Mouse (Mus musculus) hindbrain, embryonic 11.5 days (tissue): ENCODE measurements at regions not wholly inside any gene's neighbourhood (a gene's known extent, or its start where the extent isn't known, plus 50 kb on each side); places are given as distances from the start of the nearest gene placed in this dataset.
"Not testable (repeated sequence)": the region's sequence is repeated elsewhere in the genome, so short reads cannot be mapped to it uniquely, and the experiment has no call there.

Experiments used
- ATAC-seq: fragments of 200-750 bp; cut with Nextera tagmentation; 2 replicates; pipeline ENCODE4 v1.8.0; 2017; ENCODE audit warnings: mild to moderate bottlenecking, moderate TSS enrichment, moderate library complexity; ENCODE audit not compliant: low FRiP score
- DNase-seq: peaks from one replicate; pipeline ENCODE4 v3.0.0-alpha.2; 2015; ENCODE audit warnings: low spot score
- H3K27ac ChIP-seq: fragments of 300-500 bp; sonication (generic); 2 replicates; pipeline ENCODE4 v1.5.1; 2014; ENCODE audit warnings: mild to moderate bottlenecking, low read depth, low read length
- H3K27me3 ChIP-seq: fragments of 300-500 bp; sonication (generic); 2 replicates; pipeline ENCODE4 v1.6.1; 2014; ENCODE audit warnings: mild to moderate bottlenecking, low read length, moderate library complexity, mixed read lengths; ENCODE audit not compliant: control insufficient read depth, insufficient read depth
- H3K36me3 ChIP-seq: fragments of 300-500 bp; sonication (generic); 2 replicates; pipeline ENCODE4 v1.6.1; 2014; ENCODE audit warnings: mild to moderate bottlenecking, low read length, moderate library complexity, mixed read lengths; ENCODE audit not compliant: control insufficient read depth, insufficient read depth
- H3K4me1 ChIP-seq: fragments of 300-500 bp; sonication (generic); replicated peaks from 2 replicates; pipeline ENCODE4 v1.6.1; 2014; ENCODE audit warnings: low read length, mixed read lengths; ENCODE audit not compliant: control insufficient read depth, insufficient read depth
- H3K4me2 ChIP-seq: fragments of 300-500 bp; sonication (generic); replicated peaks from 2 replicates; pipeline ENCODE4 v1.6.1; 2014; ENCODE audit warnings: mild to moderate bottlenecking, low read depth, low read length
- H3K4me3 ChIP-seq: fragments of 300-500 bp; sonication (generic); 2 replicates; pipeline ENCODE4 v1.5.1; 2014; ENCODE audit warnings: low read depth, low read length
- H3K9ac ChIP-seq: fragments of 300-500 bp; sonication (generic); 2 replicates; pipeline ENCODE4 v1.6.1; 2014; ENCODE audit warnings: low read depth, low read length
- H3K9me3 ChIP-seq: fragments of 300-500 bp; sonication (generic); 2 replicates; pipeline ENCODE4 v1.6.1; 2016; ENCODE audit warnings: low read length; ENCODE audit not compliant: control insufficient read depth
- WGBS: fragments of 180-500 bp; shearing (Covaris S2); extraction: QIAGEN DNeasy Blood & Tissue Kit; methylation state at CpG from one replicate; pipeline ENCODE4 v1.1.7; 2014; 5-methylcytosine and 5-hydroxymethylcytosine counted together

- Histone ChIP-seq H3K27ac (no peak overlapping the region), H3K4me3 (no peak overlapping the region), H3K27me3 (no peaks in the 10 kb centered on the region), H3K36me3 (no peaks in the 10 kb centered on the region), H3K9ac (no peak overlapping the region), H3K9me3 (no peaks in the 10 kb centered on the region), H3K4me2 (no peak overlapping the region), H3K4me1 (no peaks in the 10 kb centered on the region)
- ATAC-seq (no peak), DNase-seq (no peak)
- WGBS: 61% methylated on average over 2 of the region's 2 CpGs
Measured at GRCm38 (mm10) chr3:31807741-31808140, 94.6 kb upstream of the Kcnmb2 start.

GRCm38 (mm10) chr3:31809131-31809530 lies 93.2 kb upstream of the Kcnmb2 start:
- H3K27ac ChIP-seq, H3K4me3 ChIP-seq, DNase-seq, H3K27me3 ChIP-seq, H3K4me2 ChIP-seq, H3K4me1 ChIP-seq, H3K9me3 ChIP-seq, H3K36me3 ChIP-seq, ATAC-seq, H3K9ac ChIP-seq: not testable (repeated sequence)
- WGBS: 96% methylated on average over 13 of the region's 13 CpGs

GRCm38 (mm10) chr3:31811232-31811631 lies 91.1 kb upstream of the Kcnmb2 start:
- H3K4me3 ChIP-seq: no peak overlapping the region
- WGBS: 71% methylated on average over 4 of the region's 4 CpGs
- no peak for DNase-seq
- no peaks in the 10 kb centered on the region for H3K27me3 ChIP-seq
- H3K4me1 ChIP-seq: no peaks in the 10 kb centered on the region
- no peaks in the 10 kb centered on the region for H3K9me3 ChIP-seq
- H3K27ac ChIP-seq: no peak overlapping the region
- no peaks in the 10 kb centered on the region for H3K36me3 ChIP-seq
- H3K9ac ChIP-seq: no peak overlapping the region
- ATAC-seq: no peak
- H3K4me2 ChIP-seq: no peak overlapping the region

- Histone ChIP-seq H3K4me3 (no peak overlapping the region), H3K27ac (no peak overlapping the region), H3K9me3 (no peaks in the 10 kb centered on the region), H3K36me3 (no peaks in the 10 kb centered on the region), H3K4me1 (no peaks in the 10 kb centered on the region), H3K9ac (no peak overlapping the region), H3K27me3 (no peaks in the 10 kb centered on the region), H3K4me2 (no peak overlapping the region)
- ATAC-seq: no peak
- 32% methylated on average over 1 of the region's 1 CpGs for WGBS
- DNase-seq: no peak
Measured at GRCm38 (mm10) chr3:31831913-31832312, 70.4 kb upstream of the Kcnmb2 start.

- WGBS: 90% methylated on average over 1 of the region's 1 CpGs
- no peak overlapping the region for H3K27ac ChIP-seq
- H3K4me2 ChIP-seq: no peak overlapping the region
- no peak for DNase-seq
- no peak overlapping the region for H3K9ac ChIP-seq
- H3K9me3 ChIP-seq: no peaks in the 10 kb centered on the region
- no peaks in the 10 kb centered on the region for H3K4me1 ChIP-seq
- no peak for ATAC-seq
- H3K36me3 ChIP-seq: no peaks in the 10 kb centered on the region
- no peaks in the 10 kb centered on the region for H3K27me3 ChIP-seq
- no peak overlapping the region for H3K4me3 ChIP-seq
Measured at GRCm38 (mm10) chr3:31841253-31841652, 61.1 kb upstream of the Kcnmb2 start.

GRCm38 (mm10) chr3:31847087-31847486 lies 55.2 kb upstream of the Kcnmb2 start:
- no peak for ATAC-seq

More at GRCm38 (mm10) chr3:31847087-31847486, 55.2 kb upstream of the Kcnmb2 start:
- no peaks in the 10 kb centered on the region for H3K27me3 ChIP-seq
- no peak overlapping the region for H3K4me2 ChIP-seq
- no peaks in the 10 kb centered on the region for H3K36me3 ChIP-seq
- no peak overlapping the region for H3K27ac ChIP-seq
- no peak overlapping the region for H3K4me3 ChIP-seq
- no peak for DNase-seq
- 83% methylated on average over 4 of the region's 4 CpGs for WGBS
- H3K9me3 ChIP-seq: no peaks in the 10 kb centered on the region
- H3K4me1 ChIP-seq: no peaks in the 10 kb centered on the region
- H3K9ac ChIP-seq: no peak overlapping the region
